Mouse (Mus musculus) cerebellum, postnatal 14 days (tissue): ENCODE measurements around the gene Kcnq2.

ENCODE experiments used
- DNase-seq, 2 experiments: peaks; one replicate each; pipeline ENCODE4 v3.0.0; 2021; ENCODE audit warnings: mixed read lengths in 2 of 2

The Kcnq2 gene

DNA sequence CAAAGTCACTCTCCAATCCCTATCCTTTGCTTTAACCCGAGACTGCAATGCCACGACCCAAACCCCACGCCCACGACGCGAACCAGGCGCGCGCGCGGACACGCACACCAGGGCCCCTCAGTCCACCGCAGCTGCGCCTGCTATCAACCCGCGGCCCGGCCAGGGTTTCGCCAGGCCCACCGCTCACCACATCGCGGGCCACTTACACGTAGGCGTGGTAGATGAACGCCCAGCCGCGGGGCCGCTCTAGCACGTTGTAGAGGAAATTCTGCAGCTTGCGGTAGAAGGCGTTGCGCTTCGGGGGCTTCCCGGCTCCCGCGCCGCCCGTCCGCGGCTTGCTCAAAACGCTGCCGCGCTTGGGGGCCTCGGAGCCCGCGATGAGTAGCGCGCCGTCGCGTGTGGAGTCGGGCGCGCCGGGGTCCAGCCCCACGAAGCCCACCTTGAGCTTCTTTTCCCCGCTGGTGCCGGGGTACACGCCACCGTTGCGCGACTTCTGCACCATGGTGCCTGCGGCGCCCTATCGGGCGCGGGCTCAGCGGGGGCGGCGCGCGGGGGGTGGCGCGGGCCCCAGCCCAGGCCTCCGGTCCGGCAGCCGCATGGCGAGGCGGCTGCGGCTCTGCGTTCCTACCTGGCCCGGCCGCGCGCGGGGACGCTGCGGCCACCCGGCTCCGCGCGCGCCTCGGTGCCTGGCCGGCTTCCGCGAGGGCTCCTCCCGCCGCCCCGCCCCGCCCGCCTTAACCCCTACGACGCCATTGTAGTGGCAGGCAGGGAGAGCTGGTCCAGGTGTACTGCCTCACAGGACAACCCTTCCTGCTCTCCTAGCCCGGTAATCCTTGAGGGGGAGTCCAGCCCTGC lies at the start of gene Kcnq2:
TSS of gene Kcnq2 (minus strand) at position 710 of the 855 bp plus-strand sequence.
- peak; percentile 71 to 74 for DNase-seq

DNA sequence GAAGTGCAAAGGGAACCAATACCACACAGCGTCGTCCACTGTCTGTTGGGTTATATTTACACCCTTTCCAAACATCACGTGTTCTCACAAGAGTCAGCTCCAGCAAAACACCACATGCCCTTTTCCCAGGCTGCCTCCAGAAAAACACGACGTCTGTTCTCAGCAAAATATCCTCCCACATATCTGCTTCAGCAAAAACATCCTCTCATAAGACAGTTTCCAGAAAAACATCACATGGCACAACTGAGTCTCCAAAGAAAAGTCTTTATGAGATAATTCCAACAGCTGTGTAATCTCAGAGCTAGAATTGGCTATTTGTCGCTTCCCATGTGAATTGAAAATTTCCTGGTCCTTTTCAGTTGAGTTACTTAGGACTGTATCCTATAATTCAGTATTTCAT lies 45.8 kb upstream of the Kcnq2 start:
- DNase-seq: no peak

DNA sequence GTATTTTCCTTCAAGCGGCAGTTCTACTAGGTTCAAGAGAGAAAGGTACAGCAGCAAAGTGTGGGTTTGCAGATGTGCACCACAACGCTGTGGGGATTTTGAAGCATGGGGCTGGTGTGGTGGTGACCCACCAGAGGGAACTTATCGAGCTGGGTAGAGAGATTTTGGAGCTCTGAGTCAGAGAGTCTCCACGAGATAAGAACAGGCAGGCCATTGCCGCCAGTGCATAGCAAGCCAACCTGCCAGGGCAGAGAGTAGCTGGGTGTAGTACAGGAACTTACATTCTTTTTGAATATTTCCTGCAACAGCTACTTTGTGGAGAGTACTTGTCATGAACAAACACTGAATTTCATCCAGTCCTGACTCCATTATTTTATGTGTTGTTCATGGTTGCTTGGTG lies 43.4 kb upstream of the Kcnq2 start:
- no peak for DNase-seq

DNA sequence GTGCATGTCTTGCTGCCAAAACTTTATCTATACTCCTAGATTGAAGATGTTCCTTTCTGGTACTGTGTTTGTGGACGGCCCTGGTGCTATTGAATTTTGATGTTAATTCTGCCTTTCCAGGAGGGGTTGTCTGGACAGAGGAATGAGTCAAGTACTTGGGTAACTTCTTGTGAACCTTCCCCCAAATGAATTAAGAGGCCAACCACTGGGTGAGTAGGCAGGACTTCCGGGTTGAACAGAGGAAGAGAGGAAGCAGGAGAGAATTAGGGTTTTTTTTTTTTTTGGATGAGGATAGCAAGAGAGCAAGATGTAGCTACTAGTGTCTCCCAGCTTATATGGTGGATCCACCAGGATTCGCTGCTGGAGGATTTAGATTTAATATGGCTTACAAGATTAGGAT lies 42.9 kb upstream of the Kcnq2 start:
- DNase-seq: no peak

DNA sequence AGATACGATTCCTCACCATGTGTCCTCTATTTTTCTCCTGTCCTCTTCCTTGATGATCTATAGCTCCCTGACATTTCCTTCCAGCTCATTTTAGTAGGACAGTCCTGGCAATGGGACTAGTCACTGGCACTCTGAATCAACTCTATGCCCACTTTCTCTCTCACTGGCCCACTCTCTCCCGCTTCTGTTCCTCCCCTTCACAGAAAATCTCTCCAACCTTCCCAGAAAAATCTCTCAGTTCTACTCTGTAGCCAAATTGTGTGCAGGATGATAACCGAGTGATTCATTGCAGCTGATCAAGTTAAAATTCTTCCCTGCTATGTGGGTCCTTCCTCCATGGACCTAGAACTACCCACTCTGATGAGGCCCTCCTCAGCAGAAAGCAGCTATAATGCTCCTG lies 39.5 kb upstream of the Kcnq2 start:
- DNase-seq: no peak

DNA sequence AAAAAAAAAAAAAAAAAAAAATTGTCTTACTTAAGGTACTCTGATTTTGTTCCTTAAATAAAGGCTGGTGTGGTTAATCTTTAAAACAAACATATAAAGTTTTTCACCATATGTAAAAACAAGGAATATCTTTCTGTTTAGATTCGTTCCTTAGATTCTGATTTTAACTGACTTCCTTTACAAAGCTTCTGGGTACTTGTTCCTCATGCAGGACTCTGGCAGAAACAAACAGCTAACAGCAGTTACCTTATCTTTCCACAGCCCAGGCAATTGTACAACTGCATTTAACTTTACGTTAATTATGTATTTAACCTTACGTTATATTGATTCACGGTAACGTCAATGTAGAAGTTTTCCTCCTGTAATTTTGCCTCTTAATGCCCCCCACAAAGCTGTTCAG lies 31.4 kb upstream of the Kcnq2 start:
- DNase-seq: no peak

DNA sequence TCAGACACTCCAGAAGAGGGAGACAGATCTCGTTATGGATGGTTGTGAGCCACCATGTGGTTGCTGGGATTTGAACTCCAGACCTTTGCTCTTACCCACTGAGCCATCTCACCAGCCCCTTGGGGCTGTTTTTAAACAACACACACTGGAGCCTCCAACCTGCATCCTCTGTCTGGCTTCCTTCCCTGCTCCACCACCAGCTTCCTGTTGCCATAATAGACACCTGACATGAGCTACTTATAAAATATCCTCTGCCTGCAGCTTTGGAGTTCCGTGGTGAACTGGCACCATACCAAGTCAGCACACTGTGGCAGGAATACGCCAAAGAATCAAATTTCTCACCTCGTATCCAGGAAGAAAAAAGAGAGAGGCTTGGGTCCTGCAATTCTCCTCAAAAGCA lies 25.7 kb upstream of the Kcnq2 start:
- DNase-seq: peak; percentile 16 to 25

DNA sequence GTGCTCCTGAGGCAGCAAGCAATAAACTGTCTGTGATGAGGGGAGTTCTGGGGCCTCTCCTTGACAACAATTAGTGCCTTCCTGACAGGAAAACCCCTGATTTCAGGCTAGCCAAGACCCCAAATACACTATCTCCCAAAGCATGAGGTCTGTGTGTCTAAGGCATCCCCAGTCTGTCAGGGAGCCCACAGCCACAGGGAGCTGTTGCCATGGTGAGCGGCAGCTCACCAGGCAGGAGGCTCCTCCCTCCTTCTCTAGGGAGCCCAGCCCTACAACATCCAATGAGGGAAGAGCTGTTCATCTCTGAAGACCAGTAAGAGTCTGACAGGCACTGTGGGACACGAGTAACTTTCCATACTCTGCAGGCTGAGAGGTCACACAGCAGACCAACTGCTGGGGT lies 24.7 kb upstream of the Kcnq2 start:
- DNase-seq: peak; percentile 21 to 55

DNA sequence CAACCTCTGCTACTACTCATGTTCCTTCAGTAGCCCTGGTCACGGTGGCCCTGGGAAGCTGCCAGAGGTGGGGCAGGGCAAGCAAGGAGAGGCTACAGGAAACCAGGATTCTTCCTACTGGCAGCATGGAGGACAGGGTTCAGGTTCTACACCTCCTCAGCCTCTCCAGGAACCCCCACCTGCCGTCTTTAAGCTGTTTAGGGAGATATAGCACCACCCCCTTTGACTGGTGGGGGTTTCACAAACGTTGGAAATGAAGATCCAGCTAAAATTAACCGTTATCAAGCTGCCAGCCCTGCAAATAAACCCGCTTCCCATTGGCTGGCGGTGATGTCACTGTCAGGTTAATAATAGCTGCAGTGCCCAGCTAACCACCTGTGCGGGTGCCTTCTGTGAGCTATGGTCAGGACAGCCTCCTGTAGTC lies 24.0 kb upstream of the Kcnq2 start:
- DNase-seq: peak; percentile 75 to 77

DNA sequence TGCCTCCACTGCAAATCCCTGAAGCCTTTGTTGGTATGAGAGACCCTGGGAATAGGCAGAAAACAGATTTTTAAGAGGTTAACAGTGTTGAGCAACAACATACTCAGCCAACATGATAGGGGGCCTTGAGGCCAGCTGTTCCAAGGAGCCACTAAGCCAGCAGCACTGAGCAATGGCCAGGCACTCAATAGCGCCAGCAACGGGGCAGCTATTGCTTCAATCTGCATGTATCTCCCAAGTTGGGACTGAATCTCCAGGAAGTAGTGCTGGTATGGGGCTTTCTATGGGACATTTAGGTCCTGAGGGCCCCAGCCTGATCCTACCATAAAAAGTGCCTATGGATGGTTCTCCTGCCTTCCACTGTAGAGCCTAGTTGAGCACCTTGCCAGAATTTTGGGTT lies 23.4 kb upstream of the Kcnq2 start:
- peak in 1 of 2 experiments; percentile 17 for DNase-seq

DNA sequence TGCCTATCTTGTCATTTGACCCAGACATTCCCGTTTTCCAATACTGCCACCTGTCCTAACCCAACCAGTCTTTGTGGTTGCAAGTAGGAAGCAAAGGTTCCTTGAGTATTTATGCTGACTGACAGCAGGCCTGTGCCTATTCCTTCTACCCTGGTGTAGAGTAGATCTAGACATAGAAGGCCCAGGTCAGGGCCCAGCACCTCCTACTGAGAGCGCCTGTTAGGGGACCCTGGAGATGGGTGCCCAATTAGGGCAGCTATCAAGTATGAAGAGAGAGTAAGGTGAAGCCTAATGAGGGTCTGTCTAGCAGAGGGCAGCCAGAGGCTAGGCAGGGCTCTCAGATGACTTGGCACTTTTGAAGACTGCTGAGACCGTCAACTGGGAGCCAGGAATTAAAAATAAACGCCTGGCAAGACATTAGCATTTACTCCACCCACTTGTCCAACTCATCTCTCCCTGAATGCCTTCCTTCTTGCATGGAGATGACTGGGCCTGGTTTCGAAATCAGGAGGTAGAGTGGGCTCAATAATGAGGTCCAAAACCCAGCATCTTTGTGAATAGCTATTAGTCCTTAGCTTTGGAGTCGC lies 22.7 kb upstream of the Kcnq2 start:
- DNase-seq: peak; percentile 11 to 27

DNA sequence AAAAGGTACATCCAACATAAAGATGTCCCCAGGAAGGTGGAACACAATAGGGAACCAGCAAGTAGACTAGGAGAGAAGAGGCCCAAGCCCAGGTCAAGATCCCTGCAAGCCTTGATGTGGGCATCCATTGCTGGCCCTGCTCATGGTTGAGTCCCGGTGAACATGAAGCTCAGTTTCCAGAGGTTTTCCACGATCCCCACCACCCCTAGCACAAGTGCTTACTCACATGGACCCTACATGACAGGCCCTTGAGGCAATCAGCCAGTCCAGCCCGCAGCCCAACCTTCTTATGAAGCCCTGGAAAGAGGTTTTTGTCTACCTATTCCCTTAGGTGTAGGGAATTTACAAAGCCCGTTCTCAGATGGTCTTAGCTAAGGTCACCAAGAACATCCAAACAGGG lies 22.1 kb upstream of the Kcnq2 start:
- no peak for DNase-seq

DNA sequence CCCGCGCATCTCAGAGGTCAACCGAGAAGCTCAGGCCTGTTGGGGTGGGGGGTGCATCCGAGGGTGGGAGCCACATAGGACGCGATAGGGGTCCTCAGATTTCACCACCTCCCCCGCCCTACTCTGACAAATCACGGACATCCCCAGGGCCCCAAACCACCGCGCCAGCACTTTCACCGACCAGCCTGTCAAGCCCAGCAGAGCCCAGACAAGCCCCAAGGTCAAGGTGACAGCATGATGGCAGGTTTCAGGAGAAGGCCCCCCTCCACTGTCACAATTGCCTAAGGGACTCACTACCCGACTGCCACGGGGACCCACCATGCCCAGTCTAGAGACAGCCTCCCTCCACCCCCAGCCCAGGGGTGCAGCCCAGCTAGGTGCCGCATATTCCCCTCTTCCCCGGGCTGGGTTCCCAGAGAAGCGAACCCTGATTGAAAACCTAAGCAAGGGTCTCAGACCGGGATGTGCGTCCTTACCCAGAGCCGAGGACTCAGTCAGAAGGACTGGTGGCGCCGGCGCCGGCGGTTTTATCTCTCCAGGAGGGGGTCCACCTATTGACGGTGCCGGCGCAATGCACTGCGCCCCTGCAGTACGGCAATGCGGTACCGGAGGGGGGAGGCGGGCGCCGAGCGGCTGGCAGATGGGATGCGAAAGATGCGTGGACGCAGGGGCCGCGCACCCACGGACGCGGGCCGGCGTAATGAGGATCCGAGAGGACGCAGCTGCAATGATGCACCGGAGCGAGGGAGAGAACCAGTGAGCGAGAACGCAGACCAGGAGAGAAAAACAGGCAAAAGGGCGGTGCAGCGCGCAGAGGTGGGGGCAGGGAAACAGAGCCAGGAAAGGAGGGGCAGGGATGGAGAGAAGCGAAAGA lies 21.4 kb upstream of the Kcnq2 start, which contains the start of gene Eef1a2:
TSS of gene Eef1a2 (minus strand) at position 767 of the 874 bp plus-strand sequence.
- DNase-seq: peak; percentile 88

DNA sequence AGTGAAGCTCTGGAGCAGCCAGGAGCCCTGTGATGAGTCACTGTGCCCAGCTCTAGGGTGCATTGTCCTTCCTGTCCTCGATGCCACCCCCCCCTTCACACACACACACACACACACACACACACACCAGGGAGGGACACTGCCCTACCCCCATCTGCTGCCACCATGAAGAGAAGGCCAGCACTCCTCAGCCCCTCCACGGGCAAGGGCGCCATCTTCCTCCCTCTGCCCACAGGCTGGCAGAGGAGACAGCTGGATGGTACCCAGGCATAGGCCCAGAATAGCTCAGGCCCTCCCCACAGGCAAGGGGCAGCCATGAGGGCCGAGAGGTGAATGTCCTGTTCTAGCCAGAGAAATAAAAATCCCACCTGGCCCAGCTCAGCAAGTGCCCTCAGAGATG lies 20.7 kb upstream of the Kcnq2 start:
- DNase-seq: peak; percentile 76 to 80

DNA sequence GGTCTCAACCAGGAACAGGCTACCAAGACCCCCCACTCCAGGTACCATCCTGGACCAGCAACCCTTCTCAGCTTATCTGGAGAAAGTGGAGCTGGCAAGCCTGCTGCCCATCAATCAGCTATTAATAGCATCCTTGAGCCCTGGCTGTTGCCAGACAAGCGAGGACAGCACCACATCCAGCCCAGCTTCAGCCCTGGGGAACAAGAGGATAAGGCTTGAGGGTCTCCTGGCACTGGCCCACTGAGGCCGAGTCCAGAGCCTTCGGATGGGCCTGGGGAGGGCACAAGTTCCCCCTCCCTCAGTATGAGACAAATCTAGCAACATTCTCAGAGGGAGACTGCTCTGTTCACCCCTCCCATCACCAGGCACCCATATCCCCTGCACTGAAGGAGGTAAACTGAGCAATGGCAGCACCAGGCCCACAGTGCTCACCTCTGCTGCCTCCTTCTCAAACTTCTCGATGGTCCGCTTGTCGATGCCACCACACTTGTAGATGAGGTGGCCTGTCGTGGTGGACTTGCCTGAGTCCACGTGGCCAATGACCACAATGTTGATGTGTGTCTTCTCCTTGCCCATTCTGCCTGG lies 19.8 kb upstream of the Kcnq2 start:
- DNase-seq: peak; percentile 37 to 47

DNA sequence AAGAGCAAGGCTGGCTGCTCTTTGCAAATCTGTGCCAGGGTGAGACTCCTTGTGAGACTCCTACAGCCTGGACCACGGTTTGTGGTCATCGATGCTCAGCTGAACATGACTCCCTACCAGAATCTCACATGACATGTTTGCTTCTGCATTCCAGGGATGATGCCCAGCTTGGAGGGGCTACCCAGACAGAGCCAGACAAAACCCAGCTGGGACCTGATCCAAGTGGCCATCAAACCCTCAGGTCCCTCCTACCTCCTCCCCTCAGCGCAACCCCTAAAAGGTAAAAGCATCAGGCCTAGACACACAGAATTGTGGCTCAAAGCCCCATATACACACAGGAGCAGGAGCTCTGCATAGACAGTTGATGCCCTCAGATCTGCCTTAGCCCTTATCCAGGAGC lies 19.3 kb upstream of the Kcnq2 start:
- peak; percentile 32 to 40 for DNase-seq

DNA sequence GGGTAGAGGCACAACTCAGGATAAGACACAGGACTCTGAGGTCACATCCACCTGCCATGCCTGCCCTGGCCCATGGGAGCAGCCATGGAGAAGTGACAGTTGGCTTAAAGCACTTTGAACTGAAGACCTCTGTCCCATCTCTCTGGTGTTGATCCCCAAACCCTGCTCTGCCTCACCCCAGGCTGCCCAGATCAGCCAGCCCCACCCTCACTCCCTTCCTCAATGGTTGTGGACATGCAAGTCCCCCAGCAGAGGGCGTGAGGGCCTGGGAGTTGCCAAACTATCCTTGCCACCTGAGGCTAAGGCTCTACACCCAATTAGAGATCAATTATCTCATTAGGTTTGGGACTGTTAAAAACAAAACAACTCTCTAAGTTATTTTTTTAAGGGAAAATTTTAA lies 18.7 kb upstream of the Kcnq2 start:
- peak; percentile 75 to 82 for DNase-seq

DNA sequence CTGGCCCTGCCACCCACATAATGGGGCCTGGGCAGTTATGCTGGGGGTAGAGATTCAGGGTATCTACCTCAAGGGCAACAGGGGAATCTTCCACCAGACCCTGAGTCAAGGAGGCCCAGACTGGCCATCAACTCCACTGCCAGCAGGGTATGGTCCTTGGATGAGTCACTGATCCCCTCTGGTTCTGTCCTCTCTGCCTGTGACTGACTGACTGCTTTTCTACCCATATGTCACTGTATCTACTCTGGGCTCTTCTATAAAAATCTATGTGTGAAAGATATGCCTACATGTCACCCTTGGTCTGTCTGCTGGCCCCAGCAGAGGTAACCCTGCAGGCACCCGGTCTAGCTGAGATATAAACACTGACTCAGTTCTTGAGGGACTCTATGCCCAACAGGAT lies 18.0 kb upstream of the Kcnq2 start:
- peak in 1 of 2 experiments; percentile 14 for DNase-seq

DNA sequence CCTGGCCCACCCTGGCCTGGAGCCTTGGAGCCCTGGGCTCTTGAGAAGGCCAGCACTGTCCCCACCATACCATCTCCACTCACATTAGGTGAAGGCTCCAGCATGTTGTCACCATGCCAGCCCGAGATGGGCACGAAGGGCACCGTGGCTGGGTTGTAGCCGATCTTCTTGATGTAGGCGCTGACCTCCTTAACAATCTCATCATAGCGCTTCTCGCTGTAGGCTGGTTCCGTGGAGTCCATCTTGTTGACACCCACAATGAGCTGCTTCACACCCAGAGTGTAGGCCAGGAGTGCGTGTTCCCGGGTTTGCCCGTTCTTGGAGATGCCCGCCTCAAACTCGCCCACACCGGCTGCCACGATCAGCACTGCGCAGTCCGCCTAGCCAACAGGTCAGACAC lies 17.6 kb upstream of the Kcnq2 start:
- DNase-seq: peak; percentile 22 to 38

DNA sequence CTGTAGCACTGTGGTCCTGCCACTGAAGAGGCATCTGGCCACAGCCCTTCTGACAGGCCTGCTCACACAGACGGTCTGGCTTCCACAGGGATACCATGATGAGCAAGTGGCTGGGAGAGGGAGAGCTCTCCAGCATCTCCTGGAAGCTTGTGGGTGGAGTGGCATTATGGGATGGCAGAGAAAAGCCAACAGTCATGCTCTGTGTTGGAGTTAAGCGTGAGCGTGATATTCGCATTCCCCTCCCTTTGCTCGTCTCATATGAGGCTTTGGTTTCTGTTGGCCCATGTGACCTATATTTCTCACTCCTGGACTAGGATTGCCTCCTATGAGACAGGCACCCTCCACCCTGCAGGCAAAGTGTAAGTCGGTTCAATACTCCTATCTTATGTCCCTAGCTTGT lies 15.2 kb upstream of the Kcnq2 start:
- peak; percentile 7 to 8 for DNase-seq

DNA sequence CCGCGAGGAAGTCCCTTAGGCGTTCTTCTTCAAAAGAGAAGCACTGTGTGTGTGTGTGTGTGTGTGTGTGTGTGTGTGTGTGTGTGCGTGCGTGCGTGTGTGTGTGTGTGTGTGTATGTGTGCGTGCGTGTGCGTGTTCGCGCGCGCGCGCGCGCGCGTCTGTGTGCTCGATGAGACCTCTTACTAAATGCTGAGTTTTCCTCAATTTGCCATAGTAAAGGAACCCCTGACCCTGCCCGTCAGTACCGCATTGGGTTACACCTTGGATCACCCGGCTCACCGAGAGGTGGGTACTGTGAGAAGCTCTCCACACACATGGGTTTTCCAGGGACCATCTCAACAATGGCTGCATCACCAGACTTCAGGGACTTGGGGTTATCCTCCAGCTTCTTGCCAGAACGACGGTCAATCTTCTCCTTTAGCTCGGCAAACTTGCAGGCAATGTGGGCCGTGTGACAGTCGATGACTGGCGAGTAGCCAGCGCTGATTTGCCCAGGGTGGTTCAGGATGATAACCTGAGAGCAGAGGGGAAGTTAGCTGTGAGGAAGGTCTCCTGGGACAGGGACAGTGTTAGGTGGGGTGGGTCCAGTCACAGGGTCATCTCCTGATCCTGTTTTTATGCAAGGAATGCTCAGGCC lies 13.3 kb upstream of the Kcnq2 start:
- DNase-seq: peak; percentile 61 to 64

DNA sequence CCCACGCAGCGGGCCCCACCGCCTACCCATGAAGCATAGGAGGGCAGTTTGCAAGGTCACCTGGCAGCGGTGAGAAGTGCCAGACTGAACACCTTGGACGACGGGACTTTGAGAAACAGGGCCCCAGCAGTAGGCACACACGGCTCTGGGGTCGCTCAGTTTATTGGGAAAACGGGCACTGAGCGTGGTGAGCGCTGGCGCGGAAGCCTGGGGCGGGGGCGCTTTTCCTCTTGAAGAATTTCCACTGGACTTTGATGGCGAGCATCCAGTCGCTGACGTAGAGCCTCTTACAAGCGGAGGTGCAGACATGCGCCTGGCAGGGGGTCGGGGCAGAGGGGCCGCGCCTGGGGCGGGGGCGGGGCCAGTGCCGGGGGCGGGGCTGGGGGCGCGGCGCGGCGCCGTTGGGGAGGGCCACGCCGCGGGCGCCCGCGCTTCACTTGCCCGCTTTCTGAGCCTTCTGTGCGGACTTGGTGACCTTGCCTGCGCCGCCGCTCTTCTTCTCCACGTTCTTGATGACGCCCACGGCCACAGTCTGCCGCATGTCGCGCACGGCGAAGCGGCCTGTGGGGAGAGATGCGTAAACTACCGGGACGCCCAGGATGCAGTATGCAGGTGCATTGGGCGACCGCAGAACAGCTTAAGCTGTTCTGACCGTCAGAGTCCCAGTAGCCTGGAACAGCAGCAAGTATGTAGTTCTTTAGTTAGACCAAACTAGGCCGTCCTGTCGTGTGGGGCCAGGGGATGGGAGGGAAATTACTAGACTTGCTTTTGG lies 12.6 kb upstream of the Kcnq2 start:
- peak; percentile 65 to 74 for DNase-seq
